Mouse (Mus musculus) kidney, postnatal 25 days (tissue): Measurements from ENCODE around the gene Ctdsp2.

Source experiments
- DNase-seq, 2 experiments: peaks; one replicate each; pipeline ENCODE4 v3.0.0; 2021; ENCODE audit warnings: mixed read lengths in 2 of 2

Ctdsp2 gene

DNA sequence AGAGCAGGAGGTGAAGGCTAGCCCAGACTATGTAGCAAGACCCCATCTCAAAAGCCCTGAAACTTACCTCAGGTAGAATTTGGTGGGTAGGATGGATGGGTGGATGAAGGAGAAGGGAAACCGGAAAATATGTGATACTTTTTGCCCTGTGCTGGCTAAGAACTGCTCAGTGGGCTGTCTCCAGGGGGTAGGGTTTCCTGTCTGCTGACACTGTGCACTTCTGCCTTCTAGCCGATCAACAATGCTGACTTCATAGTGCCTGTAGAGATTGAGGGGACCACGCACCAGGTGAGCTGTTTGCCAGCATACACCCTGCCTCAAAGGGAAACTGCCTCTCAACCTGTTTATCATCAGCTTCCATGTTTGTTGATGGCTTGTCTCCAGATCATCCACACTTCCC lies 15.1 kb downstream of the Ctdsp2 start:
- no peak for DNase-seq

GRCm38 (mm10) chr10:126997340-126998113 lies 19.0 kb downstream of the Ctdsp2 start:
- DNase-seq: peak in 1 of 2 experiments; percentile 51

DNA sequence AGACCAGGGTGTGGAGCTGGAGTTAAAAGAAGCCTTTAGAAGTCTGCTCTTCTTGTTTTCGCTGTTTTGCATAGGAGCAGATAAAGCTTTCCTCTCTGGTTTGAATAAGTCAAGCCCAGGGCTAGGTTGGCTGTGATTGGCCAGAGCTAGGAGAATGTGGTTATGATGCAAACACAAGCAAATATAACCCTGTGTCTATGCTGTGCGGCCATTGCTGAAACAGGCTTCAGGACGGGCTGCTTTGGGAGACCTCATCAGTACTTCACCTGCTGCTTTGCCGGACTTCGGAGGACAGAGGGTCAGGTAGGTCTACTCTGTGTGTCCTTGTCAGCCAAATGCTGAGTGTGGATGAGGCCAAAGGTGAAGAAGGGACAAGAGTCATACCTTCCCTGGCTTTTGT lies 22.0 kb downstream of the Ctdsp2 start, which contains the start of gene Avil:
Gene Avil (plus strand): TSS at position 181 of the 400 bp plus-strand sequence.
- DNase-seq: no peak

DNA sequence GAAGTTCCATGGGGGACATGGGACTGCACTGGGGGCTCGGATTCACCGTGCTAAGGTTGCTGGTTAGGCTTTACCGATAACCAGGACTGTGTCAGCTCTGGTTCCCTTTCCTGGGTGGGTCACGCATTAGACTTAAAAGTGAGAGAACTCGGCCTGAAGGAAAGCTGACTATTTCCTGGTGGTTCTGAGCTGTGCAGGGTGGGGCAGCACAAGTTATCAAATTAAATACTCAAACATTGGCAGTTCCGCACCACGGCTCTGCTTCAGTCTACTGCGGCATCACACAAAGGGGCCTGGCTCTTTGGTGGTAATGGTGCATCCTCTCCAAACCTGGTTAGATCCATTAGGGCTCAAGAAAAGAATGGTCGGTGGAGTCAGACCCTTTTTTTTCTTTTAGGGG lies 22.8 kb downstream of the Ctdsp2 start:
- DNase-seq: no peak

- no peak for DNase-seq
Measured at GRCm38 (mm10) chr10:127002056-127002455, 23.5 kb downstream of the Ctdsp2 start.

GRCm38 (mm10) chr10:127002765-127003164 lies 24.2 kb downstream of the Ctdsp2 start:
- no peak for DNase-seq

DNA sequence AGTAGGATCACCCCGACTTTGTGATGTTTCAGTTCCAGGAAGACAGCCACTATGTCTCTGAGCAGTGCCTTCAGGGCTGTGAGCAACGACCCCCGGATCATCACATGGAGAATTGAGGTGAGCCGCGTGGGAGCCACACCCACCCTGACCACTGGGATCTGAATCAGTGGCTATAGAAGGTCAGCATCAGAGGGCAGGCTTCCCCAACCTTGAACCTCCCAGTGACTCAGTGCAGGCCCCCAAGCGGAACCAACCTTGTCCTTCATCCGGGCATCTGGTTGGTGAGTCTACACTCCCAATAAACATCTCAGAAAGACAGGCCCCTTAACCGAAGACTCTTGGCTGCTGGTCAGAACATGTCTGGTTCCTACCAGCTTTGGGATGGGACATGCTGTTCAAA lies 24.8 kb downstream of the Ctdsp2 start:
- DNase-seq: no peak

- DNase-seq: no peak
Measured at GRCm38 (mm10) chr10:127003806-127004205, 25.3 kb downstream of the Ctdsp2 start.

- DNase-seq: peak; percentile 56 to 69
Measured at GRCm38 (mm10) chr10:127016488-127016887, 38.0 kb downstream of the Ctdsp2 start.

GRCm38 (mm10) chr10:127017071-127017470 lies 38.6 kb downstream of the Ctdsp2 start:
- DNase-seq: no peak

- no peak for DNase-seq
Measured at GRCm38 (mm10) chr10:127018422-127018821, 39.9 kb downstream of the Ctdsp2 start.

DNA sequence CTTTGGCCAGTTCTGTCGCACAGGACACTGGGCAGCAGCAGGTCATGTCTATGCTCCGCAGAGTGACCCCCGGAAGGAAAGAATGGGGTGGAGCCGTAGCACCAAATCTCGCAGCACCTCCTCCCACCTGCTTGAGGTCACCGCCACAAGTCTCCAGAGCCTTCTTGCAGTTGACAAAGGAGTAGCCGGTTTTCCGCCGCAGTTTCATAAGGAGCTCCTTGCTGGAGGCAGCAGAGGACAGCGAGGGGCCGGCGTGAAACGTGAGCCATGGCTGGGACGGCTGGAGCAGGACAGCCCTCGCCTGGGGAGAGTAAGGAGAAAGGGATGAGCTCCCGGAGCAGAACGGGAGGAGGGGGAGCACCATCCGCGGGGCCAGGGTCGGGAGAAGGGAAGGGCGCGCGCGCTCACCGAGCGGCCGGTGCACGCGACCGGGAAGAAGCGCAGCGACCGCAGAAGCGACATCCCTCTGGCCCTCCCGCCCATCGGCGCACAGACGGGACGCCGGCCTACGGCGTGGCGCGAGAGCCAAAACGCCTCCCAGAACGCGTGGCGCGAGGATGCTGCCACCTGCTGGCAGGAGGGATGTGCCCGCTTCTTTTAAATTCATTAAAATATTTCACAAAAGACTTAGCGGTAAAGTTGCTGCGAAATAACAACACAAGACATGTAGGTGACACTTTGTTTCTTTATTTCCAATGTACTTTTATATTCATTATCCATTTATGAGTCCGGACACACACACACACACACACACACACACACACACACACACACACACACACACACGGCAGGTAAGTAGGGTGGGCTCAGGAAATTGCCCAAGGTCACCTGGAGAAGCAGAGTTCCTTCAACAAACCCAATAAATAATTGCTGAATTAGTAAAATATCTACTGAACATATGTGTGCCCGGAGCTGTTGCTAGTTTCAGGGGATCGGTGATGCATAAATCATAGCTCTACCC lies 52.1 kb downstream of the Ctdsp2 start, which contains the start of gene Tsfm:
Gene Tsfm (minus strand): TSS at position 505 of the 961 bp plus-strand sequence.
- peak; percentile 95 for DNase-seq

DNA sequence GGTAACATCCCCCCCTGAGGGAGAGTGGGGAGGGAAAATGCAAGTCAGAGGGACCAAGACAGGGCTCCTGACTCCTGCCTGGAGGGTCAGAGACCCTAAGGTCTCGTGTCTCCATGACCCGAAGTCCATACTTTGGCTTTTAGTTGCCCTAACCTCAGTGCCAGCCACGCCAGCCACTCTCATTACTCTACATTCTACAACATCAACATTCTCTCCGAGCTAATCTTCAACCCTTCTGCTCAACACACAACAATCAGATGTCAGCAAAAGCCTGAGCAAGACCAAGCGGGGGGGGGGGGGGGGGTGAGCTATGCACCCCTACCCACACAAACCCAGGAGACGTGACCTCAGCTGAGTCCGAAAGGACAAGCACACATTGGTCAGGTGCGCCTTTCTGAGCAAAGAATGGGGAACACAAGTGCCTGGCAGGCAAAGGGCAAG lies 54.8 kb downstream of the Ctdsp2 start:
- DNase-seq: peak; percentile 68 to 89

DNA sequence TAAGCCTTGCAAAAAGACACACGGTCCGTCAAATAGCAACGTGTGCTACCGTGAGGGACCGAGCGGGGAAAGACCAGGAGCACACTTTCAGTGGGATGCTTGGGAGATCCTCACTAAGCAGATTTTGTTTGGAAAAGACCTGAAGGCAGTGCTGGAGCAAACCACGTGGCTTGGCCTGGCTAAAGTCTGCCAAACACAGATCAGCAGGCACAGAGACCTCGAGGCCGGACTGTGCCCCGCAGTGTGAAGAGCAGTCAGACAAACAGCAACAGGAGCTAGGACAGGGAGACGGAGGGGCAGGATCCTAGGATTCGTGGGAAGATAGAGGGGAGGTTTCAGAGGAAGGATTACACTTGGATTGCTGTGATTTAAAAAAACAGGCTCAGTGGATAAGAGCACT lies 57.8 kb downstream of the Ctdsp2 start:
- DNase-seq: peak; percentile 78 to 92

DNA sequence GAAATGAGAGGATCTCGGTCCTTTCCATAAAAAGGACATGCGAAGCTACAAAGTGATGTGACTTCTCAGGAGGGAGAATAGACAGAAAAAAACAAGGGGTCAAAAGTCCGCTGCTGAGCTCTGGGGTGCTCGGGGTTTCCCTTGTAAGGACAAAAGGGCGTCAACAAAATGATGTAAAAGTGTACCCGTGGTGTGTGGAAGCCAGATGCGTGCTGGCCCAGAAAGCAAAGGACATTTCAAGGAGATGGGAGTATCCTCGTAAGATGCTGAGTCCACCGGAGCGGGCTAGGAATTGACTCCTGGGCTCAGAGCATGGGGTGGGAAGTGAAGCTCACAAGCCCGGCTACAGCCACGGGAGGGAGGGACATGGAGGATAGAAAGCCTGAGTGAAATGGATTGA lies 59.1 kb downstream of the Ctdsp2 start:
- peak; percentile 47 to 82 for DNase-seq

DNA sequence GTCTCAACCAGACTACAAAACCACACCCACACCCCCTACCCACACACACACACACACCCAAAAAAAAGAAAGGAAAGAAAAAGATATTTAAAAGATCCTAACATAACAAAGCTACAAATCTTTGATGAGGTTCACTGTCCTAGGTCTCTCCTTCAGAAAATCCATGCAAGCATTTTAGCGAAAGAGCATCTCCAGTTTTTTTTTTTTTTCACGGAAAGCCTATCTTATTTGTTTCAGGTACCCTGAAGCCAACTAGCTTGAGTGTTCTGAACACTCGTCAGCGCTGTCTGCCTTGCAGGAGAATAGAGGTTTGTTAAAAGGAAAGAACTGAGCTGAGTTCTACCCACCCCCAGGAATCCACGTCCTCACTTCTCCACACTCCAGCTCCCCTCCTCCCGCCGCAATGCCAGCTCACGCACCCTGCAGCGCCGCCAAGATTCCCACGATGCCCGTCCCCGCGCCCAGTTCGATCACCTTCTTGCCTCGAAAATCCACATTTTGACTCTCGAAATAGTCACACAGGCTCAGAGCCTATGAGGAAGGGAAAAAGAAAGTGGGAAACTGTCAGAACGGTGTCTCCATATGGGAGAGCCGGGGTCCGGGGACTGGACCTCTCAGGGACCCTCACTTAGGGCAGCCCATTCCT lies 62.2 kb downstream of the Ctdsp2 start:
- peak; percentile 43 to 66 for DNase-seq

DNA sequence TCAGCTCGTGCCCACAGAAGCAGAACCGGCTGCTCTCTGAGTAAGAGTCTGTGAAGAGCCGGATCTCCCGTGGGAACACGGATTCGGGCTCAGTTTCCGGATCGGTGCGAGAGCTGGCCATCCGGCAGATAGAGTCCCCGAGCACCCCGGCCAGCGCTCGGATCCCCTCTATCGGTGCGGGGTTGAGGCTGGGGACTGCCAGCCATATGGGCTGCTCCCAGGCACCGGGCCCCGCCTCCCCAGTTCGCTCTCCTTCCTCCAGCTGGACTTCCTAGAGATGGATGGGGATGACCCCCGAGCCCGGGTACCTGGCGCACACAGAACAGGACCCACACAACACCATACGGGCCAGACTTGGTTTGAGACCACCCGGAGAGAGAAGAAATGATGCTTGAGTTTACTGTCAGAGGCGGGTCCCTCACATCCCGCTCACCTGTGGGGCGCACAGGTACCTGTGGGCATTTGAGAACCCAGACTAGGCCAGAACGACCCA lies 62.8 kb downstream of the Ctdsp2 start, which contains the start of the genes Mettl1 and Eef1akmt3:
Gene Mettl1 (plus strand): TSS at position 141 of the 493 bp plus-strand sequence.
Gene Eef1akmt3 (minus strand): TSS at position 240 of the 493 bp plus-strand sequence.
- peak; percentile 61 to 74 for DNase-seq

- peak; percentile 90 to 93 for DNase-seq
Measured at GRCm38 (mm10) chr10:127041774-127042338, 63.3 kb downstream of the Ctdsp2 start.

DNA sequence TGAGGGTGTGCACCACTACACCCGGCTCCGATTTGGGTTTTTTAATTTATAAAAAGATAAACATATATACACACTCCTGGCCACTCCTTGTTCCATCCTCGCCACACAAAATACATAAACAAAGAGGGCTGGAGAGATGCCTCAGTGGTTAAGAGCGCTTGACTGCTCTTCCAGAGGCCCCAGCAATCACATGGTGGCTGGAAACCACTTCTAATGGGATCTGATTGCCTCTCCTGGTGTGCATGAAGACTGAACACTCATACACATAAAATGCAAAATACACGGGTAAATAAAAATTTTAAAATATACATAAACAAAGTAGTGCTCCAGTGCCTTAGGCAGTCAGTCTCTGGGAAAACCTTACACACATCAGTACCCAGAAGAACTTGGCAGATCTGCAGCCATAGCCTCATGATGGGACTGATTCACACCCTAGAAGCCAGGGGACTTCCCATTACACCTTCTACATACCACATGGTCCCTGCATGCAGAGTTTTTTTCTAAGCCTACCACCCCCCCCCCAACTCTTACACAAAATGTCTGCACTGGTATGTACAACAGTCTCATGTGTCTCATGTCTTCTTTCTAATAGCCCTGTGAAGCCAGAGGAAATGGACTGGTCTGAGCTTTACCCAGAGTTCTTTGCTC lies 64.1 kb downstream of the Ctdsp2 start:
- no peak for DNase-seq

DNA sequence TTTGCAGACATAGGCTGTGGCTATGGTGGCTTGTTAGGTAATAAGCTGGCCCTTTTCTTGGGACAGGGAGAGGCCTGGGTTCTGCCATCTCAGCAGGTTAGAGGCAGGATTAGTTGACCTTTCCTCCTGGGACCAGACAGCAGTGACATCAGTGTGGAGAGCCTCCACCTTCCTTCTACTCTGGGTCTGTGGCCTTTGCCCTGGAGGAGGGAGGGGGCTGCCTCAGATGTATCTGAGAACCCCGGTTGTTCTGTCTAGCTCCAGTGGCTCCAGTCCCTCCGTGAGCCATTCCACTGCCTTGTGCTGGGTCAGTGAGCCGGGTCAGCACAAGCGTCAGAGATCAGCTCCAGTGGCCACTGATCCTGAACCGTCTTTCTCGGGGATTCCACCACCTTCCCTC lies 64.7 kb downstream of the Ctdsp2 start:
- peak; percentile 81 to 96 for DNase-seq

GRCm38 (mm10) chr10:127047954-127048353 lies 69.4 kb downstream of the Ctdsp2 start, which contains the start of gene Cyp27b1:
Cyp27b1 (plus strand) TSS chr10:127048250.
- peak; percentile 20 to 56 for DNase-seq
